Mouse (Mus musculus) forebrain, embryonic 12.5 days (tissue): ENCODE measurements at regions not wholly inside any gene's neighbourhood (a gene's known extent, or its start where the extent isn't known, plus 50 kb on each side); places are given as distances from the start of the nearest gene placed in this dataset.

Experiments
- ATAC-seq: fragments of 200-750 bp; cut with Nextera tagmentation; 2 replicates; pipeline ENCODE4 v1.8.0; 2017; ENCODE audit warnings: moderate TSS enrichment; ENCODE audit not compliant: low FRiP score
- H3K27ac ChIP-seq: fragments of 300-500 bp; sonication (generic); 2 replicates; pipeline ENCODE4 v1.5.1; 2016; ENCODE audit warnings: mild to moderate bottlenecking
- H3K27me3 ChIP-seq: fragments of 300-500 bp; sonication (generic); 2 replicates; pipeline ENCODE4 v1.6.1; 2016; ENCODE audit warnings: mild to moderate bottlenecking
- H3K36me3 ChIP-seq: fragments of 300-500 bp; sonication (generic); replicated peaks from 2 replicates; pipeline ENCODE4 v1.6.1; 2016; ENCODE audit warnings: mild to moderate bottlenecking
- H3K4me1 ChIP-seq: fragments of 300-500 bp; sonication (generic); 2 replicates; pipeline ENCODE4 v1.6.1; 2016
- H3K4me2 ChIP-seq: fragments of 300-500 bp; sonication (generic); 2 replicates; pipeline ENCODE4 v1.6.1; 2016; ENCODE audit warnings: mild to moderate bottlenecking, moderate library complexity
- H3K4me3 ChIP-seq: fragments of 300-500 bp; sonication (generic); replicated peaks from 2 replicates; pipeline ENCODE4 v1.5.1; 2016; ENCODE audit warnings: mild to moderate bottlenecking
- H3K9ac ChIP-seq: fragments of 300-500 bp; sonication (generic); 2 replicates; pipeline ENCODE4 v1.6.1; 2016; ENCODE audit warnings: mild to moderate bottlenecking
- H3K9me3 ChIP-seq: fragments of 300-500 bp; sonication (generic); 2 replicates; pipeline ENCODE4 v1.6.1; 2016
- WGBS: fragments of 180-500 bp; shearing (Covaris S2); methylation state at CpG from one replicate; pipeline ENCODE4 v1.1.7; 2016; 5-methylcytosine and 5-hydroxymethylcytosine counted together

- Histone ChIP-seq H3K4me1 (no peaks in the 10 kb centered on the region), H3K27me3 (no peaks in the 10 kb centered on the region), H3K36me3 (no peaks in the 10 kb centered on the region), H3K9ac (no peak overlapping the region), H3K4me2 (no peak overlapping the region), H3K27ac (no peak overlapping the region), H3K4me3 (no peak overlapping the region), H3K9me3 (no peaks in the 10 kb centered on the region)
- ATAC-seq = no peak
- 83% methylated on average over 9 of the region's 9 CpGs for WGBS
Measured at GRCm38 (mm10) chr1:157009427-157009826, 70.0 kb upstream of the Ralgps2 start.

- no peaks in the 10 kb centered on the region for H3K36me3 ChIP-seq
- no peaks in the 10 kb centered on the region for H3K9me3 ChIP-seq
- no peak overlapping the region for H3K4me3 ChIP-seq
- H3K27me3 ChIP-seq = no peaks in the 10 kb centered on the region
- H3K9ac ChIP-seq = no peak overlapping the region
- H3K27ac ChIP-seq = no peak overlapping the region
- WGBS = 88% methylated on average over 4 of the region's 4 CpGs
- H3K4me2 ChIP-seq = no peak overlapping the region
- H3K4me1 ChIP-seq = no peaks in the 10 kb centered on the region
- ATAC-seq = no peak
Measured at GRCm38 (mm10) chr1:157007891-157008730, 68.7 kb upstream of the Ralgps2 start.

- H3K4me1 ChIP-seq = peaks cover 14% of the 10 kb centered on the region
- WGBS = 91% methylated on average over 16 of the region's 16 CpGs
Measured at GRCm38 (mm10) chr1:157004312-157005074, 65.1 kb upstream of the Ralgps2 start.

GRCm38 (mm10) chr1:157003034-157003433 is 63.6 kb upstream of the Ralgps2 start:
- ATAC-seq = no peak
- Histone ChIP-seq H3K9ac (no peak overlapping the region), H3K9me3 (no peaks in the 10 kb centered on the region), H3K27ac (no peak overlapping the region), H3K4me3 (no peak overlapping the region), H3K4me2 (no peak overlapping the region), H3K4me1 (peaks cover 16% of the 10 kb centered on the region), H3K36me3 (no peaks in the 10 kb centered on the region), H3K27me3 (no peaks in the 10 kb centered on the region)
- WGBS = 91% methylated on average over 7 of the region's 7 CpGs

More at GRCm38 (mm10) chr1:157004312-157005074, 65.1 kb upstream of the Ralgps2 start:
- H3K9me3 ChIP-seq = no peaks in the 10 kb centered on the region
- no peak overlapping the region for H3K4me2 ChIP-seq
- no peak overlapping the region for H3K4me3 ChIP-seq
- H3K36me3 ChIP-seq = no peaks in the 10 kb centered on the region
- no peaks in the 10 kb centered on the region for H3K27me3 ChIP-seq
- no peak overlapping the region for H3K27ac ChIP-seq
- H3K9ac ChIP-seq = no peak overlapping the region
- no peak for ATAC-seq

GRCm38 (mm10) chr1:157002258-157002657 is 62.8 kb upstream of the Ralgps2 start:
- ATAC-seq = no peak
- no peak overlapping the region for H3K27ac ChIP-seq

GRCm38 (mm10) chr1:157001008-157001660 is 61.7 kb upstream of the Ralgps2 start:
- no peak overlapping the region for H3K9ac ChIP-seq
- ATAC-seq = no peak
- 78% methylated on average over 6 of the region's 6 CpGs for WGBS
- no peaks in the 10 kb centered on the region for H3K9me3 ChIP-seq
- H3K4me1 ChIP-seq = peaks cover 32% of the 10 kb centered on the region
- no peaks in the 10 kb centered on the region for H3K27me3 ChIP-seq
- H3K4me2 ChIP-seq = no peak overlapping the region
- H3K27ac ChIP-seq = no peak overlapping the region
- H3K36me3 ChIP-seq = no peaks in the 10 kb centered on the region
- H3K4me3 ChIP-seq = no peak overlapping the region

More at GRCm38 (mm10) chr1:157002258-157002657, 62.8 kb upstream of the Ralgps2 start:
- H3K9me3 ChIP-seq = no peaks in the 10 kb centered on the region
- WGBS = 92% methylated on average over 2 of the region's 2 CpGs
- no peaks in the 10 kb centered on the region for H3K27me3 ChIP-seq
- H3K4me1 ChIP-seq = peaks cover 24% of the 10 kb centered on the region
- H3K4me2 ChIP-seq = no peak overlapping the region
- no peak overlapping the region for H3K4me3 ChIP-seq
- H3K9ac ChIP-seq = no peak overlapping the region
- H3K36me3 ChIP-seq = no peaks in the 10 kb centered on the region

- no peak overlapping the region for H3K4me2 ChIP-seq
- no peak overlapping the region for H3K27ac ChIP-seq
- ATAC-seq = no peak
- peaks cover 32% of the 10 kb centered on the region for H3K4me1 ChIP-seq
- H3K9ac ChIP-seq = no peak overlapping the region
- H3K27me3 ChIP-seq = no peaks in the 10 kb centered on the region
- no peak overlapping the region for H3K4me3 ChIP-seq
- H3K36me3 ChIP-seq = no peaks in the 10 kb centered on the region
- no peaks in the 10 kb centered on the region for H3K9me3 ChIP-seq
- 61% methylated on average over 8 of the region's 8 CpGs for WGBS
Measured at GRCm38 (mm10) chr1:156999947-157000346, 60.5 kb upstream of the Ralgps2 start.

GRCm38 (mm10) chr1:156999272-156999671 is 59.8 kb upstream of the Ralgps2 start:
- Histone ChIP-seq H3K4me2 (no peak overlapping the region), H3K4me3 (no peak overlapping the region), H3K27ac (no peak overlapping the region), H3K9ac (no peak overlapping the region), H3K36me3 (no peaks in the 10 kb centered on the region), H3K27me3 (no peaks in the 10 kb centered on the region), H3K9me3 (no peaks in the 10 kb centered on the region), H3K4me1 (peaks cover 32% of the 10 kb centered on the region)
- ATAC-seq = no peak
- 91% methylated on average over 8 of the region's 8 CpGs for WGBS

GRCm38 (mm10) chr1:156997476-156998305 is 58.3 kb upstream of the Ralgps2 start:
- H3K4me2 ChIP-seq = no peak overlapping the region; the same call in 1 of the 2 replicates
- WGBS = 33% methylated on average over 12 of the region's 12 CpGs

GRCm38 (mm10) chr1:156997033-156997432 is 57.6 kb upstream of the Ralgps2 start:
- Histone ChIP-seq H3K4me3 (no peak overlapping the region), H3K36me3 (no peaks in the 10 kb centered on the region), H3K4me2 (no peak overlapping the region), H3K27me3 (no peaks in the 10 kb centered on the region), H3K4me1 (peaks cover 44% of the 10 kb centered on the region), H3K27ac (peak overlapping the region; percentile 75), H3K9ac (no peak overlapping the region), H3K9me3 (no peaks in the 10 kb centered on the region)
- peak; percentile 27; the same call in 1 of the 2 replicates for ATAC-seq
- WGBS = 76% methylated on average over 10 of the region's 10 CpGs

More at GRCm38 (mm10) chr1:156997476-156998305, 58.3 kb upstream of the Ralgps2 start:
- H3K4me3 ChIP-seq = no peak overlapping the region
- peak; percentile 75 for ATAC-seq
- no peaks in the 10 kb centered on the region for H3K27me3 ChIP-seq
- H3K36me3 ChIP-seq = no peaks in the 10 kb centered on the region
- H3K9ac ChIP-seq = no peak overlapping the region
- peaks cover 37% of the 10 kb centered on the region for H3K4me1 ChIP-seq
- H3K9me3 ChIP-seq = no peaks in the 10 kb centered on the region
- peak overlapping the region; percentile 75 for H3K27ac ChIP-seq

- Histone ChIP-seq H3K27ac (peak overlapping the region; percentile 75; the same call in 1 of the 2 replicates), H3K9ac (no peak overlapping the region), H3K9me3 (no peaks in the 10 kb centered on the region), H3K27me3 (no peaks in the 10 kb centered on the region), H3K36me3 (no peaks in the 10 kb centered on the region), H3K4me1 (peaks cover 45% of the 10 kb centered on the region), H3K4me2 (no peak overlapping the region), H3K4me3 (no peak overlapping the region)
- WGBS = 93% methylated on average over 10 of the region's 10 CpGs
- ATAC-seq = no peak
Measured at GRCm38 (mm10) chr1:156996084-156996880, 56.9 kb upstream of the Ralgps2 start.
